8 mouse cellular contexts compared by ENCODE assay signal in the genomic region with DNA sequence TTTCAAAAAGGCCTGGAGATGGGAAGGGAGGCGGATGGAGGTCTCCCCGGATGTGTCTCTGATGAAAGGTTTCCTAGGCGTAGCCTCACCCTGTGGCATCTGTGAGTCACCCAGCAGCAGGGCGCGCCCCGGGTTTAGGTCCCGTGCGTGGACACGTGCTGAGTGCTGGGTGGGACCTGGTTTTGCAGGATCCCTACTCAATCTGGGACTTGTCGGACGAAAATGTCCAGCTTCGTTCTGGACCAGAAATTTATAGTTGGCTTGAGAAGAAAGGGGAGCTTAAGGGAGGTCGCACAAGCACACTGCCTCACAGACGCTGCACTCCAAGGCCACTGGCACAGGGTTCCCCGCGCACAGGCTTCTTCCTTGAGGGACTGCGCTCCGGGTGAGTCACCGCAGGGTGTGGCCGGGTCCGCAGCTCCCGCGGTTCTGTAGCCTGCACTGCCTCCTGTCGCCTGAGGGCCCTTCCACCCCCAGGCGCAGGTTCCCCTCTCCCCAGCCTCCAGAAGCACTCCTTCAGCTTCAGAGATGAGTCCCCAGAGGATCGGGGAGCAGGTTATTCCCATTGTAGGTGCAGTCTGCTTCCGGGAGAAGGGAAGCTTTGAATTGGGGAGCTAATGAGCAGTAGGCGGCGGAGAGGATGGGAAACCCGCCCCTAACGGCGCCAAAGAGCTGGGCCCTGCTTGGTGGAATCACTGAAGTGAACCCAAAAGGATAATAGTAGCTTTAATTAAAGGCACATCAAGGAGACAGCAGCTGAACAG. TPM values are rescaled to one million over a fixed set of nuclear protein-coding genes. Genes with fewer than 3 reads are reported as not detected.
DNase-seq lines count a peak whose midpoint lies in the region; ATAC-seq and TF ChIP-seq lines count a peak whose summit lies in the region.

No protein-coding gene starts in this region.

- H3K9me3 ChIP-seq in embryonic facial prominence, embryonic 10.5 days, result no peaks in the 10 kb centered on the region
- H3K9me3 ChIP-seq in limb, embryonic 14.5 days (ENCODE audit: control insufficient read depth, low read length), result no peaks in the 10 kb centered on the region
- H3K9me3 ChIP-seq in midbrain, embryonic 14.5 days (ENCODE audit: control insufficient read depth, low read length), result no peaks in the 10 kb centered on the region
- peaks cover 4% of the 10 kb centered on the region; the same call in 1 of the 2 replicates for H3K9me3 ChIP-seq in stomach, embryonic 16.5 days (replicated peaks; ENCODE audit: control insufficient read depth, low read length)

- DNase-seq in 3134 (ENCODE audit: extremely low read depth, insufficient read length, low spot score), result peak; percentile 97
- peak; percentile 91 to 97 for DNase-seq in adrenal gland, adult (ENCODE audit: inconsistent age in 2 of 2, low spot score in 1 of 2)
- DNase-seq in embryonic facial prominence, embryonic 10.5 days (ENCODE audit: low spot score), result peak; percentile 66
- DNase-seq in heart, adult 18-20 months, result peak; percentile 86 to 89
- DNase-seq in kidney, adult 11 months, result peak; percentile 73
- DNase-seq in limb, embryonic 14.5 days (ENCODE audit: low spot score), result peak; percentile 44
- DNase-seq in midbrain, embryonic 14.5 days, result peak; percentile 75

- H3K27me3 ChIP-seq in embryonic facial prominence, embryonic 10.5 days (replicated peaks; ENCODE audit: low read depth, poor library complexity, severe bottlenecking), result peaks cover 40% of the 10 kb centered on the region
- H3K27me3 ChIP-seq in limb, embryonic 14.5 days (ENCODE audit: control insufficient read depth, insufficient read depth, low read length), result no peaks in the 10 kb centered on the region; the same call in 1 of the 2 replicates
- 0 out of 2 replicates have a peak, but pooled peaks cover 4% of the 10 kb centered on the region for H3K27me3 ChIP-seq in midbrain, embryonic 14.5 days (ENCODE audit: control insufficient read depth, insufficient read depth, low read length)
- H3K27me3 ChIP-seq in stomach, embryonic 16.5 days (ENCODE audit: control insufficient read depth, insufficient read depth, low read length), result no peaks in the 10 kb centered on the region

- H3K9ac ChIP-seq in limb, embryonic 14.5 days (ENCODE audit: low read depth, low read length, severe bottlenecking), result peak overlapping the region; percentile 51
- peak overlapping the region; percentile 55 for H3K9ac ChIP-seq in midbrain, embryonic 14.5 days (replicated peaks; ENCODE audit: low read length)
- peak overlapping the region; percentile 63 for H3K9ac ChIP-seq in stomach, embryonic 16.5 days (ENCODE audit: low read length)

- TF ChIP-seq POLR2A in limb, embryonic 14.5 days (IDR thresholded peaks at IDR 0.05; ENCODE audit: borderline replicate concordance, extremely low read depth, insufficient read depth, insufficient read length), result no peak

- H3K4me1 ChIP-seq in embryonic facial prominence, embryonic 10.5 days, result peaks cover 14% of the 10 kb centered on the region
- H3K4me1 ChIP-seq in limb, embryonic 14.5 days (ENCODE audit: control insufficient read depth, insufficient read depth, low read length), result peaks cover 3% of the 10 kb centered on the region; the same call in 1 of the 2 replicates
- H3K4me1 ChIP-seq in midbrain, embryonic 14.5 days (ENCODE audit: control insufficient read depth, insufficient read depth, low read length), result peaks cover 7% of the 10 kb centered on the region
- H3K4me1 ChIP-seq in stomach, embryonic 16.5 days (ENCODE audit: control insufficient read depth, insufficient read depth, low read length), result 0 out of 2 replicates have a peak, but pooled peaks cover 3% of the 10 kb centered on the region

- peak overlapping the region; percentile 61 for H3K27ac ChIP-seq in embryonic facial prominence, embryonic 10.5 days (replicated peaks)
- H3K27ac ChIP-seq in limb, embryonic 14.5 days (replicated peaks; ENCODE audit: low read depth, low read length), result no peak overlapping the region
- peak overlapping the region; percentile 39 for H3K27ac ChIP-seq in midbrain, embryonic 14.5 days (replicated peaks; ENCODE audit: low read depth, low read length)
- H3K27ac ChIP-seq in stomach, embryonic 16.5 days (ENCODE audit: low read length), result peak overlapping the region; percentile 74

- peak overlapping the region; percentile 54 for H3K4me2 ChIP-seq in limb, embryonic 14.5 days (replicated peaks; ENCODE audit: low read depth, low read length, severe bottlenecking)
- peak overlapping the region; percentile 73 for H3K4me2 ChIP-seq in midbrain, embryonic 14.5 days (ENCODE audit: low read length)
- peak overlapping the region; percentile 64 for H3K4me2 ChIP-seq in stomach, embryonic 16.5 days (ENCODE audit: low read depth, low read length)

- peak overlapping the region; percentile 59 for H3K4me3 ChIP-seq in embryonic facial prominence, embryonic 10.5 days
- peak overlapping the region; percentile 37 for H3K4me3 ChIP-seq in limb, embryonic 14.5 days (replicated peaks; ENCODE audit: low read length)
- H3K4me3 ChIP-seq in midbrain, embryonic 14.5 days (replicated peaks; ENCODE audit: low read depth, low read length), result peak overlapping the region; percentile 37
- peak overlapping the region; percentile 39 for H3K4me3 ChIP-seq in stomach, embryonic 16.5 days (replicated peaks; ENCODE audit: low read length)

- H3K36me3 ChIP-seq in embryonic facial prominence, embryonic 10.5 days (replicated peaks), result no peaks in the 10 kb centered on the region
- H3K36me3 ChIP-seq in limb, embryonic 14.5 days (ENCODE audit: control insufficient read depth, insufficient read depth, low read length), result no peaks in the 10 kb centered on the region
- H3K36me3 ChIP-seq in midbrain, embryonic 14.5 days (ENCODE audit: control insufficient read depth, insufficient read depth, low read length), result no peaks in the 10 kb centered on the region
- no peaks in the 10 kb centered on the region for H3K36me3 ChIP-seq in stomach, embryonic 16.5 days (ENCODE audit: control insufficient read depth, insufficient read depth, low read length)

- WGBS in embryonic facial prominence, embryonic 10.5 days, result 1% methylated on average over 32 of the region's 32 CpGs
- 2% methylated on average over 32 of the region's 32 CpGs for WGBS in limb, embryonic 14.5 days
- 2% methylated on average over 32 of the region's 32 CpGs for WGBS in midbrain, embryonic 14.5 days
- WGBS in stomach, embryonic 16.5 days, result 3% methylated on average over 32 of the region's 32 CpGs

- peak; percentile 71 for ATAC-seq in limb, embryonic 14.5 days (ENCODE audit: low FRiP score, low read depth)
- ATAC-seq in midbrain, embryonic 14.5 days (ENCODE audit: low FRiP score, low TSS enrichment), result peak; percentile 79; the same call in 1 of the 2 replicates
- ATAC-seq in stomach, embryonic 16.5 days (ENCODE audit: insufficient read depth, low FRiP score), result peak; percentile 90

RNA-seq across cellular contexts. Expression of gene Fam25c, which starts 8.4 kb away (rescaled TPM):
- not detected in 2 replicates for polyA plus RNA-seq in embryonic facial prominence, embryonic 10.5 days (2016; fragmentation: Nextera tagmentation; extraction: Ambion mirVana)
- not detected for total RNA-seq in heart, adult 18-20 months (2021)
- polyA plus RNA-seq in limb, embryonic 14.5 days (2012; rRNA removed), result 7.1 and 23.5 TPM in 2 replicates
- polyA plus RNA-seq in limb, embryonic 14.5 days (2014; fragmentation: Nextera tagmentation; extraction: Ambion mirVana), result 30.0 and 45.6 TPM in 2 replicates
- polyA plus RNA-seq in midbrain, embryonic 14.5 days (2014; fragmentation: Nextera tagmentation; extraction: Ambion mirVana), result not detected in 2 replicates
- polyA plus RNA-seq in stomach, embryonic 16.5 days (2015; fragmentation: Nextera tagmentation; extraction: Ambion mirVana), result 23.6 and 47.2 TPM in 2 replicates

RNA-seq across cellular contexts. Expression of gene Sncg, which starts 10.9 kb away (rescaled TPM):
- polyA plus RNA-seq in embryonic facial prominence, embryonic 10.5 days (2016; fragmentation: Nextera tagmentation; extraction: Ambion mirVana), result 21.9 and 44.5 TPM in 2 replicates
- total RNA-seq in heart, adult 18-20 months (2021), result 10 to 100 TPM; 11.6 to 12.6 TPM
- polyA plus RNA-seq in limb, embryonic 14.5 days (2012; rRNA removed), result 2.1 and 3.8 TPM in 2 replicates
- polyA plus RNA-seq in limb, embryonic 14.5 days (2014; fragmentation: Nextera tagmentation; extraction: Ambion mirVana), result 3.0 and 3.6 TPM in 2 replicates
- 55.8 and 59.8 TPM in 2 replicates for polyA plus RNA-seq in midbrain, embryonic 14.5 days (2014; fragmentation: Nextera tagmentation; extraction: Ambion mirVana)
- polyA plus RNA-seq in stomach, embryonic 16.5 days (2015; fragmentation: Nextera tagmentation; extraction: Ambion mirVana), result 31.3 and 35.0 TPM in 2 replicates

RNA-seq across cellular contexts. Expression of gene Mmrn2, which starts 11.6 kb away (rescaled TPM):
- polyA plus RNA-seq in embryonic facial prominence, embryonic 10.5 days (2016; fragmentation: Nextera tagmentation; extraction: Ambion mirVana), result 6.4 and 7.8 TPM in 2 replicates
- 10 to 100 TPM; 30.1 to 30.7 TPM for total RNA-seq in heart, adult 18-20 months (2021)
- 4.5 and 4.7 TPM in 2 replicates for polyA plus RNA-seq in limb, embryonic 14.5 days (2012; rRNA removed)
- polyA plus RNA-seq in limb, embryonic 14.5 days (2014; fragmentation: Nextera tagmentation; extraction: Ambion mirVana), result 6.9 and 7.7 TPM in 2 replicates
- polyA plus RNA-seq in midbrain, embryonic 14.5 days (2014; fragmentation: Nextera tagmentation; extraction: Ambion mirVana), result 1.8 and 4.2 TPM in 2 replicates
- polyA plus RNA-seq in stomach, embryonic 16.5 days (2015; fragmentation: Nextera tagmentation; extraction: Ambion mirVana), result 8.5 and 9.1 TPM in 2 replicates

RNA-seq across cellular contexts. Expression of gene Glud1, which starts 53.1 kb away (rescaled TPM):
- 70.0 and 76.1 TPM in 2 replicates for polyA plus RNA-seq in embryonic facial prominence, embryonic 10.5 days (2016; fragmentation: Nextera tagmentation; extraction: Ambion mirVana)
- 100 to 1,000 TPM; 148 to 183 TPM for total RNA-seq in heart, adult 18-20 months (2021)
- 67.1 and 67.3 TPM in 2 replicates for polyA plus RNA-seq in limb, embryonic 14.5 days (2012; rRNA removed)
- 81.2 and 93.9 TPM in 2 replicates for polyA plus RNA-seq in limb, embryonic 14.5 days (2014; fragmentation: Nextera tagmentation; extraction: Ambion mirVana)
- 95.7 and 109 TPM in 2 replicates for polyA plus RNA-seq in midbrain, embryonic 14.5 days (2014; fragmentation: Nextera tagmentation; extraction: Ambion mirVana)
- polyA plus RNA-seq in stomach, embryonic 16.5 days (2015; fragmentation: Nextera tagmentation; extraction: Ambion mirVana), result 62.5 and 64.0 TPM in 2 replicates

RNA-seq across cellular contexts. Expression of gene Shld2, which starts 53.4 kb away (rescaled TPM):
- polyA plus RNA-seq in embryonic facial prominence, embryonic 10.5 days (2016; fragmentation: Nextera tagmentation; extraction: Ambion mirVana), result 7.5 and 8.3 TPM in 2 replicates
- 1 to 10 TPM; 6.0 to 8.5 TPM for total RNA-seq in heart, adult 18-20 months (2021)
- 5.1 and 6.7 TPM in 2 replicates for polyA plus RNA-seq in limb, embryonic 14.5 days (2012; rRNA removed)
- 11.2 and 11.7 TPM in 2 replicates for polyA plus RNA-seq in limb, embryonic 14.5 days (2014; fragmentation: Nextera tagmentation; extraction: Ambion mirVana)
- polyA plus RNA-seq in midbrain, embryonic 14.5 days (2014; fragmentation: Nextera tagmentation; extraction: Ambion mirVana), result 6.5 and 8.1 TPM in 2 replicates
- 5.6 and 6.1 TPM in 2 replicates for polyA plus RNA-seq in stomach, embryonic 16.5 days (2015; fragmentation: Nextera tagmentation; extraction: Ambion mirVana)

Comparison
In these comparisons a context has a peak if more than half of its experiments do, and no peak if none do; other contexts are left out.
1. DNase-seq: peak in every context shown above with its lines; median percentile 97 in 3134; 94 in adrenal gland, adult; 88 in heart, adult 18-20 months; 75 in midbrain, embryonic 14.5 days; 73 in kidney, adult 11 months; 66 in embryonic facial prominence, embryonic 10.5 days; 44 in limb, embryonic 14.5 days.